Mouse (Mus musculus) MEL (cell line): ENCODE results near the gene Slain2. TPM values are rescaled to one million over a fixed set of nuclear protein-coding genes. Genes with fewer than 3 reads are reported as not detected.
A peak's percentile ranks its signal among the peaks of the same experiment; 100 is the strongest.

Experiments
- DNase-seq: peaks from one replicate; pipeline ENCODE4 v3.0.0; 2011; ENCODE audit warnings: low read depth, low spot score
- H3K27ac ChIP-seq: 2 replicates; pipeline ENCODE4 v1.5.1; 2012; ENCODE audit warnings: low read depth, mild to moderate bottlenecking, control low read depth, low read length, moderate library complexity; ENCODE audit not compliant: control insufficient read depth
- H3K27me3 ChIP-seq, 2 experiments: fragments of 150-350 bp in 1 of 2; sonication (generic) in 1 of 2; 2 replicates each; pipeline ENCODE4 v1.6.1; 2012; ENCODE audit warnings: low read length in 2 of 2, mild to moderate bottlenecking in 2 of 2, improper control_type of control experiment in 1 of 2, moderate library complexity in 1 of 2; ENCODE audit not compliant: insufficient read depth in 2 of 2, control insufficient read depth in 1 of 2
- H3K36me3 ChIP-seq, 2 experiments: 2 replicates each; pipeline ENCODE4 v1.6.1; 2012 to 2014; ENCODE audit warnings: low read length in 2 of 2, improper control_type of control experiment in 1 of 2, inconsistent platforms in 1 of 2, mild to moderate bottlenecking in 1 of 2; ENCODE audit not compliant: insufficient read depth in 2 of 2, control insufficient read depth in 1 of 2
- H3K4me1 ChIP-seq, 2 experiments: fragments of 150-350 bp in 1 of 2; sonication (generic) in 1 of 2; 2 replicates each; pipeline ENCODE4 v1.6.1; 2012; ENCODE audit warnings: low read length in 2 of 2, improper control_type of control experiment in 1 of 2, mild to moderate bottlenecking in 1 of 2; ENCODE audit not compliant: insufficient read depth in 2 of 2, control insufficient read depth in 1 of 2
- H3K4me3 ChIP-seq, 2 experiments: fragments of 150-350 bp in 1 of 2; sonication (generic) in 1 of 2; 2 replicates each; pipeline ENCODE4 v1.5.1; 2012; ENCODE audit warnings: low read depth in 2 of 2, low read length in 2 of 2, mild to moderate bottlenecking in 2 of 2, moderate library complexity in 2 of 2, control low read depth in 1 of 2, improper control_type of control experiment in 1 of 2; ENCODE audit not compliant: control insufficient read depth in 1 of 2, insufficient read depth in 1 of 2
- H3K79me2 ChIP-seq: 2 replicates; pipeline ENCODE4 v1.6.1; 2012; ENCODE audit warnings: mild to moderate bottlenecking, low read length, moderate library complexity; ENCODE audit not compliant: control insufficient read depth, poor library complexity, insufficient read depth
- H3K9ac ChIP-seq: 2 replicates; pipeline ENCODE4 v1.6.1; 2012; ENCODE audit warnings: low read depth, mild to moderate bottlenecking, control low read depth, low read length, moderate library complexity; ENCODE audit not compliant: control insufficient read depth, poor library complexity, severe bottlenecking
- H3K9me3 ChIP-seq: fragments of 150-350 bp; sonication (generic); replicated peaks from 2 replicates; pipeline ENCODE4 v1.6.1; 2012; ENCODE audit warnings: mild to moderate bottlenecking, low read length, improper control_type of control experiment, moderate library complexity; ENCODE audit not compliant: insufficient read depth
- CTCF ChIP-seq, 3 experiments: IDR thresholded peaks in 2 of 3; conservative IDR thresholded peaks in 1 of 3; 2 replicates each; pipeline ENCODE4 v1.5.1; 2011 to 2012; ENCODE audit warnings: low read length in 3 of 3, low read depth in 2 of 3, mild to moderate bottlenecking in 2 of 3, improper control_type of control experiment in 1 of 3, inconsistent platforms in 1 of 3, mixed read lengths in 1 of 3, moderate library complexity in 1 of 3; ENCODE audit not compliant: control insufficient read depth in 1 of 3, insufficient read depth in 1 of 3, poor library complexity in 1 of 3, severe bottlenecking in 1 of 3
- E2F4 ChIP-seq: IDR thresholded peaks from 2 replicates; pipeline ENCODE4 v1.6.1; 2011; ENCODE audit warnings: low read depth, low read length, improper control_type of control experiment, borderline replicate concordance
- GABPA ChIP-seq: IDR thresholded peaks from 2 replicates; pipeline ENCODE4 v1.6.1; 2012; ENCODE audit warnings: low read depth, mild to moderate bottlenecking, inconsistent platforms, low read length, improper control_type of control experiment, moderate library complexity
- GATA1 ChIP-seq: IDR thresholded peaks from 2 replicates; pipeline ENCODE4 v1.6.1; 2011; ENCODE audit warnings: low read depth, low read length, improper control_type of control experiment
- MAZ ChIP-seq: IDR thresholded peaks from 2 replicates; pipeline ENCODE4 v1.6.1; 2012; ENCODE audit warnings: low read depth, mild to moderate bottlenecking, inconsistent platforms, low read length, improper control_type of control experiment
- MEF2A ChIP-seq: IDR thresholded peaks from 2 replicates; pipeline ENCODE4 v1.6.1; 2014; ENCODE audit warnings: low read depth, mild to moderate bottlenecking, inconsistent platforms, low read length, improper control_type of control experiment; ENCODE audit not compliant: poor library complexity, insufficient replicate concordance, severe bottlenecking; ENCODE audit errors: extremely low read depth
- MXI1 ChIP-seq: IDR thresholded peaks from 2 replicates; pipeline ENCODE4 v1.6.1; 2011; ENCODE audit warnings: mild to moderate bottlenecking, low read depth, low read length, improper control_type of control experiment
- MYC ChIP-seq: IDR thresholded peaks from 2 replicates; pipeline ENCODE4 v1.6.1; 2011; ENCODE audit warnings: low read depth, mild to moderate bottlenecking, low read length, improper control_type of control experiment, moderate library complexity
- POLR2A ChIP-seq, 2 experiments: IDR thresholded peaks; 2 replicates each; pipeline ENCODE4 v1.6.1; 2011 to 2012; ENCODE audit warnings: low read length in 2 of 2, mild to moderate bottlenecking in 2 of 2, control low read depth in 1 of 2, improper control_type of control experiment in 1 of 2, low read depth in 1 of 2, moderate library complexity in 1 of 2; ENCODE audit not compliant: control insufficient read depth in 1 of 2, insufficient read depth in 1 of 2, poor library complexity in 1 of 2
- RAD21 ChIP-seq: IDR thresholded peaks from 2 replicates; pipeline ENCODE4 v1.6.1; 2011; ENCODE audit warnings: mild to moderate bottlenecking, low read depth, low read length, improper control_type of control experiment
- SMC3 ChIP-seq: IDR thresholded peaks from 2 replicates; pipeline ENCODE4 v1.6.1; 2011; ENCODE audit warnings: low read depth, low read length, improper control_type of control experiment
- UBTF ChIP-seq: IDR thresholded peaks from 2 replicates; pipeline ENCODE4 v1.6.1; 2012; ENCODE audit warnings: low read depth, mild to moderate bottlenecking, inconsistent platforms, low read length, improper control_type of control experiment, moderate library complexity, borderline replicate concordance; ENCODE audit not compliant: insufficient read depth
- polyA plus RNA-seq, 2 experiments: library from polyadenylated mRNA; stranded (reverse) in 1 of 2; unstranded in 1 of 2; fragments of >175 nt in 1 of 2; fragments of >200 nt in 1 of 2; gene quantifications; 2 replicates each; pipeline versions ENCODE4 v1.2.1 to v1.2.4; 2012; ENCODE audit warnings: low replicate concordance in 2 of 2, low read depth in 1 of 2; ENCODE audit not compliant: insufficient read length in 2 of 2, insufficient read depth in 1 of 2, missing spikeins in 1 of 2
- total RNA-seq: library from RNA; depleted of rRNA; stranded (reverse); fragments of 300-350 nt; gene quantifications from 2 replicates; pipeline ENCODE4 v1.2.3, GENCODE M21; 2012

Slain2 gene
- total and polyA plus RNA-seq, 3 experiments: 18.9 to 42.9 (median 29.9) TPM

- H3K4me1 ChIP-seq: peaks cover 0 to 3% of the 10 kb centered on the region in 2 experiments; a peak in 1 of 4 replicates
- H3K79me2 ChIP-seq: no peaks in the 10 kb centered on the region
- no peak for TF ChIP-seq POLR2A (IDR thresholded peaks at IDR 0.05; ENCODE audit: control insufficient read depth in 1 of 2, insufficient read depth in 1 of 2, low read depth in 1 of 2, low read length in 2 of 2, poor library complexity in 1 of 2)
- no peak for TF ChIP-seq MXI1
- TF ChIP-seq MAZ: no peak
- TF ChIP-seq GABPA: no peak
- TF ChIP-seq MEF2A: no peak
- TF ChIP-seq GATA1: no peak
- H3K27me3 ChIP-seq: no peaks in the 10 kb centered on the region
- H3K36me3 ChIP-seq: peaks cover 1 to 4% of the 10 kb centered on the region in 2 experiments; a peak in 3 of 4 replicates
- no peak for DNase-seq
- H3K9me3 ChIP-seq: no peaks in the 10 kb centered on the region
- no peak overlapping the region for H3K27ac ChIP-seq
- H3K9ac ChIP-seq: no peak overlapping the region
- H3K4me3 ChIP-seq: no peak overlapping the region
Measured at GRCm38 (mm10) chr5:72953996-72954604, 40.0 kb downstream of the Slain2 start.

DNA sequence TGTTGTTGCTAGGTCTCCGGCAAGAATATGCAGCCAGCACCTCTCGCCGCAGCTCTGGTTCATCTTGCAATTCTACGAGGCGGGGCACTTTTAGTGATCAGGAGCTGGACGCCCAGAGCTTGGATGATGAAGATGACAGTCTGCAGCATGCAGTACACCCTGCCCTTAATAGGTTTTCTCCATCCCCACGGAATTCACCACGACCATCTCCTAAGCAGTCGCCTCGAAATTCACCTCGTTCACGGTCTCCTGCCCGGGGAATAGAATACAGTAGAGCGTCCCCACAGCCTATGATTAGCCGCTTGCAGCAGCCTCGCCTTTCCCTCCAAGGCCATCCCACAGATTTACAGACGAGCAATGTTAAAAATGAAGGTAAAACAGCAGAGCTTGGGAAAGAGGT lies 43.2 kb downstream of the Slain2 start:
- H3K4me3 ChIP-seq: no peak overlapping the region
- no peaks in the 10 kb centered on the region for H3K79me2 ChIP-seq
- H3K9ac ChIP-seq: no peak overlapping the region
- H3K9me3 ChIP-seq: no peaks in the 10 kb centered on the region
- H3K36me3 ChIP-seq: peaks cover 0 to 4% of the 10 kb centered on the region in 2 experiments; a peak in 2 of 4 replicates
- DNase-seq: no peak
- no peaks in the 10 kb centered on the region for H3K27me3 ChIP-seq
- H3K27ac ChIP-seq: no peak overlapping the region
- no peaks in the 10 kb centered on the region for H3K4me1 ChIP-seq
- TF ChIP-seq MEF2A (no peak), POLR2A (IDR thresholded peaks at IDR 0.05; ENCODE audit: control insufficient read depth in 1 of 2, insufficient read depth in 1 of 2, low read depth in 1 of 2, low read length in 2 of 2, poor library complexity in 1 of 2) (no peak), E2F4 (no peak)

DNA sequence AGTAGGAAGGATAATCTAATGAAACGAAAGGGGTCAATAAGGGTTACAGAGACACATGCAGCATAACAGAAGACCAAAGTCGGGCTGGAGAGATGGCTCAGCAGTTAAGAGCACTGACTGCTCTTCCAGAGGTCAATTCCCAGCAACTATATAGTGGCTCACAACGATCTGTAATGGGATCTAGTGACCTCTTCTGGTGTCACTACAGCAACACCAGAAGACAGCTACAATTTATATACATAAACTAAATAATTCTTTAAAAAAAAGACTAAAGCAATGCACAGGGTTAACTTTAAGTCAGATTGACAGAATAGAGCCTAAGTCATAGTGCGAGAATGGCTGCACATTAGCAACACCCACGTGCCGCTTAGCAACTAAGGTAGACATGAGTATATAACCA lies 46.0 kb downstream of the Slain2 start:
- H3K4me1 ChIP-seq: peaks cover 0 to 2% of the 10 kb centered on the region in 2 experiments; a peak in 1 of 4 replicates
- TF ChIP-seq SMC3: peak; percentile 27
- TF ChIP-seq MXI1: no peak
- TF ChIP-seq RAD21: peak; percentile 12
- TF ChIP-seq UBTF: no peak
- TF ChIP-seq MYC: no peak
- TF ChIP-seq CTCF (IDR thresholded peaks at IDR 0.05 in 2 of 3, conservative IDR thresholded peaks at IDR 0.05 in 1 of 3; ENCODE audit: control insufficient read depth in 1 of 3, insufficient read depth in 1 of 3, low read depth in 2 of 3, low read length in 3 of 3, poor library complexity in 1 of 3, severe bottlenecking in 1 of 3): peak in 1 of 3 experiments; percentile 22; a peak in 1 of 6 replicates
- TF ChIP-seq, all 39 proteins: peak for 3
- H3K4me3 ChIP-seq: no peak overlapping the region
- no peaks in the 10 kb centered on the region for H3K9me3 ChIP-seq
- peaks cover 1 to 4% of the 10 kb centered on the region in 2 experiments for H3K36me3 ChIP-seq
- no peaks in the 10 kb centered on the region for H3K27me3 ChIP-seq
- no peak overlapping the region for H3K9ac ChIP-seq
- no peak for DNase-seq
- no peaks in the 10 kb centered on the region for H3K79me2 ChIP-seq
- no peak overlapping the region for H3K27ac ChIP-seq
